Comparison of ENCODE assay signal across 17 mouse cellular contexts in genomic region chr8:37056376-37056775, GRCm38 (mm10).
DNase-seq lines count a peak whose midpoint lies in the region; ATAC-seq and TF ChIP-seq lines count a peak whose summit lies in the region.
"Had no signal": no experiment of that assay in that cellular context is flagged by ENCODE, and none has a peak within 500 bp of the region (broad histone marks: within the 10 kb centered on the region; RNA-seq: fewer than 3 reads in every experiment).

No protein-coding gene starts in this region.

- no peak for TF ChIP-seq EP300 in heart, postnatal 0 days (IDR thresholded peaks at IDR 0.05; ENCODE audit: low read depth)

- no peak overlapping the region for H3K27ac ChIP-seq in heart, postnatal 0 days (ENCODE audit: low read depth)
- no peak overlapping the region for H3K27ac ChIP-seq in kidney, embryonic 14.5 days (ENCODE audit: low read depth, low read length)
- H3K27ac ChIP-seq: hindbrain, embryonic 14.5 days; midbrain, embryonic 15.5 days had no signal

- 22% methylated on average over 3 of the region's 3 CpGs for WGBS in heart, postnatal 0 days
- WGBS in kidney, embryonic 14.5 days, result 86% methylated on average over 3 of the region's 3 CpGs

- no peak for ATAC-seq in heart, postnatal 0 days (ENCODE audit: insufficient read depth, low read depth)
- no peak for ATAC-seq in kidney, embryonic 14.5 days (ENCODE audit: low FRiP score, low TSS enrichment)
- ATAC-seq: intestine, postnatal 0 days; midbrain, embryonic 15.5 days had no signal

- no peaks in the 10 kb centered on the region for H3K9me3 ChIP-seq in heart, postnatal 0 days (replicated peaks; ENCODE audit: control insufficient read depth, low read length)
- no peaks in the 10 kb centered on the region for H3K9me3 ChIP-seq in kidney, embryonic 14.5 days (ENCODE audit: control insufficient read depth, low read length)
- H3K9me3 ChIP-seq: G1E; midbrain, embryonic 15.5 days had no signal

- no peak overlapping the region for H3K4me2 ChIP-seq in heart, postnatal 0 days (ENCODE audit: low read depth, low read length)
- H3K4me2 ChIP-seq in kidney, embryonic 14.5 days (replicated peaks; ENCODE audit: low read depth, low read length), result no peak overlapping the region
- H3K4me2 ChIP-seq: hindbrain, embryonic 14.5 days; liver, embryonic 11.5 days; midbrain, embryonic 15.5 days had no signal

- no peak for TF ChIP-seq CTCF in heart, postnatal 0 days (IDR thresholded peaks at IDR 0.05; ENCODE audit: low read depth)

- no peaks in the 10 kb centered on the region for H3K4me1 ChIP-seq in heart, postnatal 0 days (ENCODE audit: control insufficient read depth, insufficient read depth)
- no peaks in the 10 kb centered on the region for H3K4me1 ChIP-seq in kidney, embryonic 14.5 days (ENCODE audit: control insufficient read depth, insufficient read depth, low read length)
- H3K4me1 ChIP-seq: midbrain, embryonic 15.5 days had no signal

- no peak overlapping the region for H3K9ac ChIP-seq in heart, postnatal 0 days (replicated peaks; ENCODE audit: low read depth, low read length)
- no peak overlapping the region for H3K9ac ChIP-seq in kidney, embryonic 14.5 days (ENCODE audit: low read depth, low read length)
- H3K9ac ChIP-seq: hindbrain, embryonic 14.5 days; midbrain, embryonic 15.5 days had no signal

- H3K27me3 ChIP-seq in heart, postnatal 0 days (ENCODE audit: control insufficient read depth, insufficient read depth, low read length), result no peaks in the 10 kb centered on the region
- no peaks in the 10 kb centered on the region for H3K27me3 ChIP-seq in kidney, embryonic 14.5 days (ENCODE audit: control insufficient read depth, insufficient read depth, low read length)
- H3K27me3 ChIP-seq: midbrain, embryonic 15.5 days had no signal

- no peaks in the 10 kb centered on the region for H3K36me3 ChIP-seq in heart, postnatal 0 days (replicated peaks; ENCODE audit: control insufficient read depth, insufficient read depth, low read length)
- H3K36me3 ChIP-seq in kidney, embryonic 14.5 days (ENCODE audit: control insufficient read depth, insufficient read depth, low read length), result no peaks in the 10 kb centered on the region
- H3K36me3 ChIP-seq: G1E; midbrain, embryonic 15.5 days had no signal

- no peak overlapping the region for H3K4me3 ChIP-seq in heart, postnatal 0 days (ENCODE audit: low read depth, low read length)
- no peak overlapping the region for H3K4me3 ChIP-seq in kidney, embryonic 14.5 days (ENCODE audit: low read length)
- H3K4me3 ChIP-seq: midbrain, embryonic 15.5 days had no signal

- DNase-seq in gastrocnemius, postnatal 25 days, result peak; percentile 36
- no peak for DNase-seq in gastrocnemius, postnatal 4 days (ENCODE audit: low spot score in 2 of 2)
- DNase-seq in adipocyte (ENCODE audit: low spot score), result peak; percentile 94
- peak; percentile 38 for DNase-seq in heart, postnatal 0 days (ENCODE audit: low spot score)
- peak; percentile 41 for DNase-seq in lung, postnatal 14 days
- DNase-seq in retina, embryonic 14.5 days (ENCODE audit: low spot score), result no peak
- DNase-seq: cerebellum, postnatal 14 days; kidney, postnatal 14 days; layer of hippocampus, adult 9-11 months; right cerebral cortex, postnatal 25 days; thymus, postnatal 4 days had no signal

Comparison
In these comparisons a context has a peak if more than half of its experiments do, and no peak if none do; other contexts are left out.
1. DNase-seq: peak in gastrocnemius, postnatal 25 days (single experiment), adipocyte (single experiment), heart, postnatal 0 days (single experiment) and lung, postnatal 14 days (single experiment); none in gastrocnemius, postnatal 4 days (0 of 2) and retina, embryonic 14.5 days (single experiment).